Mouse (Mus musculus): ENCODE results near the gene Sox5. TPM values are rescaled to one million over a fixed set of nuclear protein-coding genes. Genes with fewer than 3 reads are reported as not detected.

The Sox5 gene
- polyA plus RNA-seq, 2 experiments from 2014 or later = 0.07 to 0.08 TPM

GRCm38 (mm10) chr6:144033191-144033590, 748.6 kb downstream of the Sox5 start:
- ATAC-seq = no peak

GRCm38 (mm10) chr6:144016929-144017328, 764.8 kb downstream of the Sox5 start:
- no peak for ATAC-seq

GRCm38 (mm10) chr6:144011880-144012524, 769.8 kb downstream of the Sox5 start:
- no peak for ATAC-seq

GRCm38 (mm10) chr6:144010995-144011394, 770.8 kb downstream of the Sox5 start:
- no peak for ATAC-seq

GRCm38 (mm10) chr6:144010285-144010684, 771.5 kb downstream of the Sox5 start:
- ATAC-seq = no peak

- no peak for ATAC-seq
Observed at GRCm38 (mm10) chr6:144005132-144005531, 776.6 kb downstream of the Sox5 start.

- no peak for ATAC-seq
Observed at GRCm38 (mm10) chr6:143998201-143998600, 783.6 kb downstream of the Sox5 start.

- ATAC-seq = no peak
Observed at GRCm38 (mm10) chr6:143997616-143998015, 784.2 kb downstream of the Sox5 start.

GRCm38 (mm10) chr6:143995046-143995445, 786.7 kb downstream of the Sox5 start:
- no peak for ATAC-seq

- ATAC-seq = no peak
Observed at GRCm38 (mm10) chr6:143987548-143987947, 794.2 kb downstream of the Sox5 start.

GRCm38 (mm10) chr6:143980131-143980530, 801.6 kb downstream of the Sox5 start:
- no peak for ATAC-seq

- ATAC-seq = no peak
Observed at GRCm38 (mm10) chr6:143967724-143968400, 813.9 kb downstream of the Sox5 start.

- no peak for ATAC-seq
Observed at GRCm38 (mm10) chr6:143960487-143960886, 821.3 kb downstream of the Sox5 start.

GRCm38 (mm10) chr6:143960081-143960480, 821.7 kb downstream of the Sox5 start:
- ATAC-seq = no peak

- no peak for ATAC-seq
Observed at GRCm38 (mm10) chr6:143958372-143958771, 823.4 kb downstream of the Sox5 start.

GRCm38 (mm10) chr6:143957063-143957462, 824.7 kb downstream of the Sox5 start:
- ATAC-seq = peak; percentile 82

GRCm38 (mm10) chr6:143948553-143949308, 833.0 kb downstream of the Sox5 start:
- peak; percentile 64 for ATAC-seq

GRCm38 (mm10) chr6:143948071-143948470, 833.7 kb downstream of the Sox5 start:
- ATAC-seq = no peak

- ATAC-seq = no peak
Observed at GRCm38 (mm10) chr6:143943126-143943525, 838.7 kb downstream of the Sox5 start.

- ATAC-seq = no peak
Observed at GRCm38 (mm10) chr6:143941291-143941785, 840.4 kb downstream of the Sox5 start.

- ATAC-seq = no peak
Observed at GRCm38 (mm10) chr6:143923146-143923545, 858.6 kb downstream of the Sox5 start.

- no peak for ATAC-seq
Observed at GRCm38 (mm10) chr6:143918405-143918947, 863.3 kb downstream of the Sox5 start.

- no peak for ATAC-seq
Observed at GRCm38 (mm10) chr6:143916152-143916735, 865.5 kb downstream of the Sox5 start.

Measured in CD4-positive, CD25-positive, alpha-beta regulatory T cell, adult 4 months (primary cell).